Mouse (Mus musculus) gastrocnemius, postnatal 10 days (tissue): Measurements from ENCODE around the gene Cpeb2. TPM values are rescaled to one million over a fixed set of nuclear protein-coding genes. Genes with fewer than 3 reads are reported as not detected.
A peak's percentile ranks its signal among the peaks of the same experiment; 100 is the strongest.

ENCODE experiments used
- DNase-seq: peaks from one replicate; pipeline ENCODE4 v3.0.0; 2021; ENCODE audit warnings: mixed read lengths
- long read RNA-seq, 2 experiments: library from polyadenylated mRNA; stranded (forward); transcript quantifications; one replicate each; pipeline ENCODE4 v2.0.0; 2021
- total RNA-seq, 2 experiments: library from RNA; stranded (reverse); gene quantifications; 2 replicates each; pipeline ENCODE4 v1.2.3; 2021

Cpeb2 gene
- 1 to 10 TPM; 5.8 to 6.0 TPM for total RNA-seq
- long read RNA-seq, experiment 1, partial matches to known transcripts: 0 of 1 reads
- long read RNA-seq, experiment 1, other reads (novel, unspliced or antisense): 1 of 1 reads
- long read RNA-seq, experiment 2, full-length matches to known transcripts: 1 of 3 reads
- long read RNA-seq, experiment 2, partial matches to known transcripts: 0 of 3 reads
- long read RNA-seq, experiment 2, other reads (novel, unspliced or antisense): 2 of 3 reads

DNA sequence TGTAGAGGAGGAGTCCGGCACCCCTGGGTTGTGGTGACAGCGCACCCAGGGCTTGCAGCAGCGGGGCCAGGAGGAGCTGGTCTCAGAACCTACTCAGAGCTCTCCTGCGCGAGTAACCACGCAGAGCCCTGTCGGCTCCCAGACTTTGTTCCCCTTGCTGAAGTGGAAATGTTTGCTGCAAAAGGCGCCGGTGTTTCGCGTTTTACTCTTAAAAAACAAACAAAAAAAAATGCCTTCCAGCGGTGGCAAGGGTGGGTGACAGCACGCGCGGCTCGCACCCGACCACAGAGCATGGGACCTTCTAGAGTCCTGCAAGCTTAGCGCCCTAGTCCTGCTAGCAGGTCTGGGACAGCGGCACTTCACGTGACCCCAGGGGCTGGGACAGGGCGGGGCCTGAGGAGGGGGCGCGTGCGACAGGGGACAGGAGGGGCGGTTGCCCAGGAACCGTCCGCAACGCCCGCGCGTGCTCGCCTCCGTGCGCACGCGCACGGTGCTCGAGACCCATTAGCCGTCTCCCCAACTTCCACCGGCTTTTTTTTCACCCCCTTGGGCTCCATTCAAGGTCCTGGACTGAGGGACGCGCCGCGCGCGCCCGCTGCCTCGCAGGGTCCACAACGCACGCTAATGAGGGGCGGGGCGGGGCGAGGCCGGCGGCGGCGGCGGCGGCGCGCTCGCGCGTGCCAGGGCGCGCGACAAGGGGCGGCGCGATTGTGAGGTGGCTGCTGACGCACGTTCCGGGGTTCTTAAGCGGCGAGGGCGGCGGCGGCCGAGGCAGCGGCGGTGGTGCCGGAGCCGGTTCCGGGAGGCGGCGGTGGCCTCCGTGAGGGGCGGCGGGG lies at the start of gene Cpeb2:
Gene Cpeb2 (plus strand): TSS at position 691 of the 836 bp plus-strand sequence.
- peak; percentile 89 for DNase-seq

- no peak for DNase-seq
Observed at GRCm38 (mm10) chr5:43183556-43183955, 49.4 kb upstream of the Cpeb2 start.

GRCm38 (mm10) chr5:43184834-43185233 lies 48.1 kb upstream of the Cpeb2 start:
- no peak for DNase-seq

- DNase-seq: no peak
Observed at GRCm38 (mm10) chr5:43185478-43185877, 47.5 kb upstream of the Cpeb2 start.

- DNase-seq: no peak
Observed at GRCm38 (mm10) chr5:43200686-43201085, 32.3 kb upstream of the Cpeb2 start.

DNA sequence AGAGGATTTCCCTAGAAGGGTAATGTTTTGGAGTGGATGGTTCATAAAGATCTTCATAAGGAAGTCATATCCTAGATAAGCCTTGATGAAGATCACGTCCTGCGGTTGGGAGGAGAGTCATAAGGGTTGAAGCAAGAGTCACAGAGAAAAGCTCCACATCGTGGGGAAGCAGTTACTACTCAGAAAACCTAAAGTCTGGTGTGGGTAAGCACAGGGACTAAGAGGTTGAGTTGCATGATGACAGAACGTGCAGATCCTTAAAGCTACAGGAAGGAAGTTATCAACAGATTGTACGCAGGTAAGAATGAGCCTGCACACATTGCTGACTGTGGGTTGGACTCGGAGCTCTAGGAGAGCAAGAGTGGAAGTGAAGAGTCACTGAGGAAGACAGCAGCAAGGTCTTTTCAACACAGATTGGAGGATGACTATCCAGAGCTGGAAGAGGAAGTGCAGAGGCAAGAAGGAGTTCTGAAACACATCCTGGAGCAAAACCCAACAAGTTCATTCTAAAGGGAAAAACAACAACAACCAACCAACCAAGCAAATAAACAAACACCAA lies 26.4 kb upstream of the Cpeb2 start:
- DNase-seq: no peak

DNA sequence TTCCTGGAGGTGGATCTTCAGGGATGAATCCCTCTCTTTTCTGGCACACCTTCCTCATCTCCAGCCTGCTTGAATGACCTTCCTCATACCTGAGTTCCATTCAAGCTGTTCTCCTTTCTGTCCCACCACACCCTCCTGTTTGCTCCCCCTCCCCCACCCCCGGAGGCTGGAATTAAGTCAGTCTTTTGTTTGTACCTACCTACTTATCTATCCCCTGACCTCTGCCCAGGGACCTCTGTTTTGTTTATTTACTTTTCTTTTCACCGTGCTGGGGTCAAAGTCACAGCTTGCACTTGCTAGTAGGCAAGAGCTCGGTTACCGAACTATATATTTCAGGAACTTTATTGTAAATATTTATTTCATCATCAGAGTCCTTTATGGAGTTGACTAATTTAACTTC lies 15.5 kb upstream of the Cpeb2 start:
- no peak for DNase-seq

- DNase-seq: no peak
Observed at GRCm38 (mm10) chr5:43217987-43218846, 14.8 kb upstream of the Cpeb2 start.

DNA sequence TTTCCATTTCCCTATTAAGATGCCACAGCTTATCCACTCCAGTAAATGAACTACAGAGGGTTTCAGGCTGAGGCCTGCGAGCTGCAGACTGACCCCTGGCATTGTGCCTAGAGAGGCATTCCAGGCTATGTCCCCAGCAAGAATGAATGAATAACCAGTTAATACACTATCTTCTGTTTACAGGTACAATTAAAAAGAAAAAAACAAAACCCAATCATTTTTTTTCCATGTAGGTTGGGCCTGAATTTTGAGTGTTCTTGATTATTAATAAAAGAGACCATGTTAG lies 14.2 kb upstream of the Cpeb2 start:
- DNase-seq: no peak

GRCm38 (mm10) chr5:43223359-43223758 lies 9.6 kb upstream of the Cpeb2 start:
- DNase-seq: no peak

- DNase-seq: no peak
Observed at GRCm38 (mm10) chr5:43224245-43224644, 8.7 kb upstream of the Cpeb2 start.

DNA sequence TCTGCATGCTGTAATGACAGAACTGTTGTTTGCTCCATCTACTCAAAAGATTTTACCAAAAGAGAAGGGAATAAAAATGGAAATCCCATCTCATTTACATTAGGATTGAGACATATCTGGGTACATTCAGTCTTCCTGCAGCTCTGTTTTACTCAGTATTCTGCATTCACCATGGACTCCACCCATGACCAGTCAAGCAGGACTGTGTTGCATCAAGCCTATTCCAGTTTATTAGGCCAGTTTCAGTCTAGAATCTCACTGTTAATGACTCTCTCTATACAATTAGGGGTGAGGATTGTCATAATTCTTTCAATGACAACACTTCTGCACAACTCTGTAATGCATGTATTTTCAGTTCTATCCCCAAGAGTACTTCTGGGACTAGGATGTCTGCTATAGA lies 6.8 kb upstream of the Cpeb2 start:
- no peak for DNase-seq

DNA sequence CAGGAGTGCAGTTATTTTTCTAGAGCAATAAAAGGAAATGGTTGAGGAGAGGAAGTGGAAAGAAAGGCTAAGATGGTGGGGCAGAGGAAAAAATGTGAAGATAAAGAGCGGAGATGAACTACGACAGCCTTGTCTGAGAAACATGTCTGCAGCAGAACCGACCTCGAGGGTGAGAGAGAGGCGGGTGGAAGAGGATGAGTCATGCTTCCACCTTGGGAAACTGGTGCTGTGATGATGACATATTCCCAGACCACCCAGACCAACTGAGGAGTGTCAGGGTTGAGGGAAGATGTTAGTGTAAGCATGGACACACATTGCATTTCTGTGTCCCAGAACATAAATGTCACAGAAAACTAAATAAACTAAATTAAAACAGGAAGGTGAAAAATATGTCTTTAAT lies 5.4 kb upstream of the Cpeb2 start:
- DNase-seq: no peak

GRCm38 (mm10) chr5:43231061-43231460 lies 1.9 kb upstream of the Cpeb2 start:
- no peak for DNase-seq

- no peak for DNase-seq
Observed at GRCm38 (mm10) chr5:43232149-43232479, 856 bp upstream of the Cpeb2 start.

DNA sequence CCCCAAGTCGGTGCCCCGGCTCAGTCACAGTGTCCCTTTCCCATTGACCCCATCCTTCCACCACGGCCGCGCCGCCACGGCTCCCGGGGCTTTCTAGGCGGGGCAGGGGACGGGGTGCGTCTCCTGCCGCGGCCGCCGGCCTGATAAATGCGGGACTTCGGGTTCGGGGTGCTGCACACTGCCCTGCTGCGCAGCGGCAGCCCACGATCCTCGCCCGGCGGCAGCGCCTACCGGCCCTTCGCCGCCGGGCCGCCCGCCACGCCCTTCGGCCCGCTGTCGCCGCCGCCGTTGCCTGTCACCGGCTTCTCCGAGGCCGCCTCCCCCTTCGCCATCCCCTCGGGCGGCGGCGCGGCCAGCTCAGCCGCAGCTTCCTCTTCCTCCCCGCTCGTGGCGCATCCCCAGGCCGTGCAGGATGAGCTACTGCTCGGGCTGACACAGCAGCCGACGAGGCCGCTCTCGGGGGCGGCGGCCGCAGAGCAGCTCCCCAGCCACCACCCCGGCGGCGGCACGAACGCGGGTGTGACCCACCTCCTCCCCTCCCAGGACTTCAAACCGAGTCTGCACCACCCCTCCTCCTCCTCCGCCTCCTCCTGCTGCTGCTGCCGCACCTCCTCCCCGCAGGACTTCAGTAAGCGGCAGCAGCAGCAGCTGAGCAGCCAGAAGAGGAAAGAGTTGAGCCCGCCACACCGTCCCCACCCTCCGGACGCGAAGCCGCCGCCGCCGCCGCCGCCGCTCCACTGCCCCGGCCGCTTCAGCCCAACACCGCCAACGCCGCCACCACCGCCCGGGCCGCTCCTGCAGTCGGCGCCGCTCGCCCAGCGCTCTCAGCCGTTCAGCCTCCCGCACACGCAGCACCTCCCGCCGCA lies 579 bp downstream of the Cpeb2 start:
- DNase-seq: peak; percentile 59

GRCm38 (mm10) chr5:43234321-43235185 lies 1.6 kb downstream of the Cpeb2 start:
- peak; percentile 42 for DNase-seq

DNA sequence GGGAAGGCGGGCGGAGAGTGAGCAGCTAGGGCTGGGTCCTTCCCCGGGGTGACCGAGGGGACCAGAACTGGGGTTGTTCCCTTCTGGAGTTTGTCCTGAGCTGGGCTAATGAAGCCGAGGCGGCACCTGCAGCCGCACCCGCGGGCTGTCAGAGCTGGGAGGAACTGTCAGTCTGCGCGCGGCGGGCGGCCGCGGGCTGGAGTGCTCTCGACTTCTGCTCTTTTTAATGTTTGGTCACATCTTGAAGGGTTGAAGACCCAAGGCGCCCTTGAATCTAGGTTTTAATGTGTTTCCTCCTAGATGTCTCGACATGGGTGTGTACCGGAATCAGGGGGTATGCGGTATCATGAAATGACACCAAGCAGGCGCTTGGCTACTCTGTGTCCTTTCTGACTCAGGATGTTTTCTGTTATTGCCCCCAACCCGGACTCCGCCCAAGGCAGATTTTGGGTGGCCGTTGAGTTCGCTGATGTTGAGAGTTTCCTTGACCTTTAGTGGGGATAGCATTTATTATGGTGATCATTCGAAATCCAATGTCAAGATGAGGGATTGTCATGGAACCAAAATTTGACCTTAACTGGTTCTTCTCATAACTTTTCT lies 2.3 kb downstream of the Cpeb2 start:
- no peak for DNase-seq

DNA sequence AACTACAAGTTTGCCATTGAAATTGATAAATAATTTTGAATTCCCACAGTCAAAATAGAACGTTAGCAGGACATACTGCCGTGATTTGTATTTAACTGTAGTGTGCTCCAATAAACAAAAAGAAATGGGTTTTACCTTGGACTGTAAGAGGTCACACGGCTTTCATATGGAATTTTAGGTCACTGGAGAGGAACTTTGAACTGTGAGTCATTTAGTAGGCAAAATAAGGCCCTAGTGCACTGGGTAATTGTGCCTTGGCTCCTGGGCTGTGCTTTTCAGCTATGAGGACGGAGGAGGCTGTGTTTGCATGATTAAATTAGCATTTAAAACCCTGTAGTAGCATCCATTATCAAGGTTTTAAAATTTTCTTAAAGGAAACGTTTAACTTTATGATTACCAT lies 3.0 kb downstream of the Cpeb2 start:
- DNase-seq: no peak

- no peak for DNase-seq
Observed at GRCm38 (mm10) chr5:43236476-43236875, 3.5 kb downstream of the Cpeb2 start.
